Mouse (Mus musculus): ENCODE results near the gene Dusp16.

DNA sequence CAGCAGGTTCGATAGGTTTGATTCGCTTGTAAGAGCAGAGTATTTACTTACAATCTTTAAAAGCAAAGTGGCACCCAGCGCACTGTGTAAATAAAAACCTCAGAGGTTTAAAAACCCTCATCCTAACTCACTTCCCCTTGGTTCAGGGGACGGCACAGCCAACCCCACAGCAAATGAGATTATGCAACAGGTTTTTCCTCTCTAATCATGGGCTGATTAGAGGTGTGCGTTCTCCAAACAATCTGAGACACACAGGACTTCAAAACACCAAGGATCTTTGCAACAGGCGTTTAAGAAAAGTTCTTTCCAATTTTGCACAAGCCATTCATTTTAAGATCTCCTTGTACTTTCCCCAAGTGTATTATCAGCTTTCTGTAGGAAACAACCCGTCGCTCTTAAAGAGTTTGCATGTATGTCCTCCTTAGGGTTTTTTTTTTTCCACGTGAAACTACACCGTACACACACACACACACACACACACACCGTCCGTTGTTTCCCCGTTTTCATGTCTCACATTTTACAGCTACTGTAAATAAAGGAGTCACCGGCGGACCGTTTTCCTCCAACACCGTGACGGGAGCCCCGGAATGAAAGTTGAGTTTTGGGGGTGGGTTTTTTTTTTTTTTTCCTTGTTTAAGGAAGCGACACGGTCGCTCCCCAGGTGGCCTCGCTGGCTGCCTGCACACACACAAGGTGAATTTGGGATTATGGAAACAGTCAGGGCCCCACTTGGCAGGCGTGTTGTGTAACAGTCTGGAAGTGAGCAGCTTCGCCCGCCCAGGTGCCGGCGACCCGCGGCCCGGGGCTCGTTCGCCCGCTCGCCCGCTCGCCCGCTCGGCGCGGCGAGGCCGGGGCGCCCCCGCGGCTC is 940 bp downstream of the Dusp16 start:
- TF ChIP-seq CTCF (IDR thresholded peaks at IDR 0.05; ENCODE audit: insufficient read depth, low read length) (no peak), POLR2A (IDR thresholded peaks at IDR 0.05; ENCODE audit: borderline replicate concordance, extremely low read depth, low read depth, low read length) (0 out of 2 replicates have a peak, but pooled peaks have one; percentile 35)

Data from lung, adult 2 months (tissue).